Mouse (Mus musculus): ENCODE results near the gene Cdkn3. TPM values are rescaled to one million over a fixed set of nuclear protein-coding genes. Genes with fewer than 3 reads are reported as not detected.
"Not testable (repeated sequence)": the region's sequence is repeated elsewhere in the genome, so short reads cannot be mapped to it uniquely, and the experiment has no call there.

Gene Cdkn3
- polyA plus RNA-seq, 1 experiment from 2014 or later = 16.2 TPM

- Histone ChIP-seq H3K9ac (no peak overlapping the region), H3K9me3 (no peaks in the 10 kb centered on the region), H3K27me3 (no peaks in the 10 kb centered on the region), H3K27ac (replicated peaks) (no peak overlapping the region), H3K4me2 (no peak overlapping the region), H3K4me1 (replicated peaks) (peaks cover 14% of the 10 kb centered on the region), H3K4me3 (no peak overlapping the region), H3K36me3 (peaks cover 51% of the 10 kb centered on the region)
- no peak for ATAC-seq (ENCODE audit: low read depth)
- 77% methylated on average over 6 of the region's 6 CpGs for WGBS
These were observed 55.3 kb downstream of the Cdkn3 start for GRCm38 (mm10) chr14:46815640-46816039.

GRCm38 (mm10) chr14:46816916-46817622, 56.7 kb downstream of the Cdkn3 start:
- H3K4me3 ChIP-seq = no peak overlapping the region
- H3K4me2 ChIP-seq = no peak overlapping the region
- WGBS = 94% methylated on average over 8 of the region's 8 CpGs
- no peak overlapping the region for H3K27ac ChIP-seq (replicated peaks)
- no peak overlapping the region for H3K9ac ChIP-seq
- no peaks in the 10 kb centered on the region for H3K9me3 ChIP-seq
- no peak for ATAC-seq (ENCODE audit: low read depth)
- H3K4me1 ChIP-seq (replicated peaks) = peaks cover 22% of the 10 kb centered on the region
- peaks cover 40% of the 10 kb centered on the region for H3K36me3 ChIP-seq
- no peaks in the 10 kb centered on the region for H3K27me3 ChIP-seq

GRCm38 (mm10) chr14:46818743-46819142, 58.4 kb downstream of the Cdkn3 start:
- 94% methylated on average over 7 of the region's 7 CpGs for WGBS
- no peak overlapping the region for H3K4me2 ChIP-seq
- no peaks in the 10 kb centered on the region for H3K9me3 ChIP-seq
- H3K9ac ChIP-seq = no peak overlapping the region
- H3K27me3 ChIP-seq = no peaks in the 10 kb centered on the region
- no peak for ATAC-seq (ENCODE audit: low read depth)
- no peak overlapping the region for H3K27ac ChIP-seq (replicated peaks)
- H3K36me3 ChIP-seq = peaks cover 25% of the 10 kb centered on the region
- H3K4me3 ChIP-seq = no peak overlapping the region
- peaks cover 22% of the 10 kb centered on the region for H3K4me1 ChIP-seq (replicated peaks)

GRCm38 (mm10) chr14:46819961-46820360, 59.6 kb downstream of the Cdkn3 start:
- not testable (repeated sequence) for H3K9ac ChIP-seq; H3K27me3 ChIP-seq; H3K27ac ChIP-seq (replicated peaks); H3K4me3 ChIP-seq; H3K4me2 ChIP-seq; H3K9me3 ChIP-seq; ATAC-seq (ENCODE audit: low read depth)
- Histone ChIP-seq H3K36me3 (peaks cover 17% of the 10 kb centered on the region), H3K4me1 (replicated peaks) (peaks cover 22% of the 10 kb centered on the region)
- 95% methylated on average over 5 of the region's 6 CpGs for WGBS

Other genes starting within 250 kb of the Cdkn3 start
- 220 and 232 TPM in 2 replicates for gene Cnih1, start 27.9 kb downstream of the Cdkn3 start, polyA plus RNA-seq (2015; fragmentation: Nextera tagmentation; extraction: Ambion mirVana)
- 100 and 110 TPM in 2 replicates for gene Gmfb, start 61.7 kb downstream of the Cdkn3 start, polyA plus RNA-seq (2015; fragmentation: Nextera tagmentation; extraction: Ambion mirVana)
- 22.2 and 24.4 TPM in 2 replicates for gene Cgrrf1, start 71.6 kb downstream of the Cdkn3 start, polyA plus RNA-seq (2015; fragmentation: Nextera tagmentation; extraction: Ambion mirVana)
- gene Samd4, start 122.3 kb downstream of the Cdkn3 start, polyA plus RNA-seq (2015; fragmentation: Nextera tagmentation; extraction: Ambion mirVana) = 3.1 and 4.5 TPM in 2 replicates